Mouse (Mus musculus) adrenal gland, postnatal 36 days (tissue): Measurements from ENCODE around the gene Etnk2. TPM values are rescaled to one million over a fixed set of nuclear protein-coding genes. Genes with fewer than 3 reads are reported as not detected.
A peak's percentile ranks its signal among the peaks of the same experiment; 100 is the strongest.

Source experiments
- DNase-seq, 2 experiments: peaks; one replicate each; pipeline ENCODE4 v3.0.0; 2021; ENCODE audit warnings: mixed read lengths in 1 of 2
- total RNA-seq, 2 experiments: library from RNA; stranded (reverse); gene quantifications; 2 replicates each; pipeline ENCODE4 v1.2.3; 2021

Etnk2 gene
- total RNA-seq, 2 experiments from 2014 or later, result 4.6 to 24.7 TPM

GRCm38 (mm10) chr1:133382552-133383155 lies 19.3 kb downstream of the Etnk2 start:
- no peak for DNase-seq

- DNase-seq, result no peak
Measured at GRCm38 (mm10) chr1:133383157-133383783, 19.9 kb downstream of the Etnk2 start.

- DNase-seq, result peak; percentile 67 to 81
Measured at GRCm38 (mm10) chr1:133385506-133385905, 22.1 kb downstream of the Etnk2 start.

- DNase-seq, result no peak
Measured at GRCm38 (mm10) chr1:133386209-133386608, 22.8 kb downstream of the Etnk2 start.

DNA sequence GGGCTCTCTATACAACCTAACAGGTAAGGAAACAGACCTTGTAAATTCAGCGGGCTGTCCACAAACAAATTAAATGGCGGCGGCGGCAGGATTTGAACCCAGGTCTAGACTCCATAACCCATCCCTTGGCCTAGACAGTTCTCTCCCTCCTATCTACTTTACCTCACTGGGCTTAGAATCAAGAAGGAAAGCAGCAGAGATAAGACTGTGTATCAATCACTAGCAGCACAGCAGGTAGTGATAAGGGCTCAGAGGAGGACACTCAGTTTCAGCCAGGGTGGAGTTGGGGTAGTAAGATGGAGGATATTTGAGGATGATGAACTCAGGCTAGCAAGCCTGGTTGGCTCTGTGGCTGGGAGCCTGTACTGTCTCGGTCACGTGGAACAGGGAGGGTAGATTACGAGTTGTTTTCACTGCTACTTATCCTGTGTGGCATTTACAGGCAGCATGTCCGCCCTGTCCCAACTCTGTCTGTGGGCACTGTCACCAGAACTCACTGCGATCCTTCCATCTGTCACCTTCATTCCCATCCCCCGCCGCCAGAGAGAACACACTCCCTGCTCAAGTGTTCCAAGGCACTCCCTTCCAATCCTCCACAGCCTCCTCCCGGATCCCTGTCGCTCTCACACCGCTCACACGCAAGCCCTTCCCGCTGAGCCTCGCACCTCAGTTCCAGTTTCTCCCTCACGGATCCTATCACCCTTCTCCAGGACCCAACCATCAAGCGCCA lies 24.3 kb downstream of the Etnk2 start:
- DNase-seq, result no peak

- DNase-seq, result no peak
Measured at GRCm38 (mm10) chr1:133394702-133395101, 31.3 kb downstream of the Etnk2 start.

- DNase-seq, result no peak
Measured at GRCm38 (mm10) chr1:133396693-133397092, 33.3 kb downstream of the Etnk2 start.

GRCm38 (mm10) chr1:133397094-133397482 lies 33.7 kb downstream of the Etnk2 start:
- DNase-seq, result no peak

DNA sequence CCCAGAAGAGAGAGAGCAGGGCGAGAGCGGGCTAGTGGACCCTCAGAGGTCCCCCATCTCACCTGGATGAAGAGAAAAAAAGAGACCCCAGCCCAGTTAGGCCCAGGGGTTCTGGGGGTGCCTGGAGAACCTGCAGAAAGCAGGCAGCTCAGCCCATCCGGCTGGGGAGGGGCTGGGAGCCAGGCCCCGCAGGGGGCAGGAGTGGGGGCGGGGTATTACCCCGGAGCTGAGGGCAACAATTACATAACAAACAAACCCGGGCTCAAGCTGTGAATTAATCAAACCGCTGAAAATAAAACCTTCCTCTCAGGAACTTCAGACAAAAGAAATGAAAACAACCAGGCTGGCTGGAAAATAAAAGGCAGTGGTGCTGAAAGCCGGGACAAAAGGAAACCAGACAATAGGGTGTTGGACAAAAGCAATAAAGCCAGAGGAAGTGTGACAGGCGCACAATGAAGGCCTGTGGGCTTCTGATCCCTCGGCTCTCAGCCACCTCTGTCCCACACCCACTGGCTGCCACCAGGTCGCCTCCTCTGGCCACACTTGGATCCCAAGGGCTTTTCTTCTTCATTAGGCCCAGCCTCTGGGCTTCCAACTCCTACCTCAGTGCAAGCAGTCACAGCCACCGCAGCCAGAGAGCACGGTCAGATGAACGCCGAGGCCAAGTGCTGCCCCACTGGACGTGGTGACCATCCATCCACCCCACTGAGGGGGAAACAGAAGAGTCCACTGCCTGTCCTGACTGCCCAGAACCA lies 34.3 kb downstream of the Etnk2 start:
- no peak for DNase-seq

- DNase-seq, result no peak
Measured at GRCm38 (mm10) chr1:133400014-133400725, 36.8 kb downstream of the Etnk2 start.

- no peak for DNase-seq
Measured at GRCm38 (mm10) chr1:133404005-133404404, 40.6 kb downstream of the Etnk2 start.

DNA sequence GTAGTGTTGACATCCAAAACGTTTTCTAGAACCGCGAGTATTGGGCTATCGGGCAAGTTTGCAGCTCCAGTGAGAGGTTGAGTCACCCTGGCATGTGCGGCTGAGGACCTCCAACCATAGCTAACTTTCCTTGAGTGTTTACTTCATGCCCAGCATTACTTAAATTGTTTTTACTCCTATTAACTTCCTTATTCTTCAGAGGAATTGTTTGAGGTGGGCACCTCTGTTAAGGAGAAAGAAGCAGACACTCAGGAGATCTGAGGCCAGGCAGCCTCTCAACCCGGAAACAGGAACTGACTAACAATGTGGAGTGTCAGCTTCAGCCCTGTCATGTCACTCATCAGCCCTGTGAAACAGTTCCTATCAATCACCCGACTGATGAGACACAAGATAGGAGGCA lies 43.2 kb downstream of the Etnk2 start:
- DNase-seq, result no peak

- no peak for DNase-seq
Measured at GRCm38 (mm10) chr1:133407436-133407835, 44.1 kb downstream of the Etnk2 start.

GRCm38 (mm10) chr1:133408321-133408720 lies 44.9 kb downstream of the Etnk2 start:
- no peak for DNase-seq

DNA sequence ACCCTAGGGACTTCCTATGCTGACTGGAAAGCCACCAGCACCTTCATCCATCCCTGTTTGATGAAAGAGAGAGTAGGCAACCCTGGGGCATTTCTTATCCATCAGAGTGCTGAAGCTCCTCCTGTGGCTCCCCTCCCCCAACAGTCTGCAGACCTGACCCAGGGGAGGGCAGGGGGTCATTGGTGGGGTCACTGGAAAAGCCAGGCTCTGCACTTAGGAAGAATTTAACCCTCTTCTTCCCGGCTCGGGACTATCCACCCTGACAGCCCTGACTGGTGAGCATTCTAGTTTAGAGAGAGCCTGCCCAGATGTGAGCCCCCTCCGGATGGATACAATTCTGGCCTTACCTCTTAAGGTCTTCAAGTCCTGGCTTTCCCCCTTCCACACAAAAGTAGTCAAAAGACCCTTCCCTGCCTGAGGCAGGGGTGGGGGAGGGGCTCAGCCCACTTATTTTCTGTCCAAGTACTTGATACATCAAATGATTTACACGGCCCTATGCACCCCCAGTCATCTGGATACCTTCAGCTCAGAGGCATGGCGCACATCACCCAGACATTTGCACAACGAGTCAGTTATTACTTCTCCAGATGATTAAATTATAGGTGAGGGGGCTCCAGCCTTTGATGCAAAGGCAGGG lies 45.6 kb downstream of the Etnk2 start:
- no peak for DNase-seq

DNA sequence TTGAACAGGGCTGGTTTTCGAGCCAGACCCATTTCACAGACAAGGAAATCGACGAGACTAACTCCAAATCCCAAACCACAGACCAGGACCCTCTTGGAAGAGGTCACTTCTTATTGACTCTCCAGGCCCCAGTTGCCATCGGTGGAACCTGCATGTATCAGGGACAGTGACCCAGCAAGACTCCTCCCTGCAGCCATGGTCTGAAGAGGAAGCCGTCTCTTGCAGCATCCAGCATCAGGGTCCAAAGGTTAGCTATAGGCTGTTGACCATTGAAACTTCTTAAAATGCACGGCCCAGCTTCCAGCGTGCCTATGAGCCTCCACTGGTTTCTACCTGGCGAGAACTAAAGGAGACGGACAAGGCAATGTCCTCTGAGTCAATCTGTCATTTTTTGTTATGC lies 46.4 kb downstream of the Etnk2 start:
- DNase-seq, result no peak

- DNase-seq, result no peak
Measured at GRCm38 (mm10) chr1:133411506-133412147, 48.3 kb downstream of the Etnk2 start.

DNA sequence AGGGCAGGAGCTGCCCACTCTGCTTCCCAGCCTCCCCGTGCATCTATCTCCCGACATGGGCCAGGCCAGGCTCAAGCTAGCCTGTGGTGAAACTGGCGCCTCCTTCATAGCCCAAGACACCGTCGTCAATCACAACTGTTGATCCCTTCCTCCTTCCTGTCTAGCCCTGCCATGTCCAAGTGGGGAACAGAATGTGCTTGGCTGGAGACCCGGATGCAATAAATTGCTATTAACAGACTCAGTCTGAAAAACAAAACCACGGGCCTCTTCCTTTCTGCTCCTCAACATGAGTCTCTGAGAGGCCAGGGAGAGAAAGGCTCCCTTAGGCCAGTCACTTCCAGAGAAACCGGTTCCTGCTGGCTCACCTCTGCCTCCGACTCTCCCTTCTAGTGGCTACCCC lies 49.6 kb downstream of the Etnk2 start:
- DNase-seq, result peak in 1 of 2 experiments; percentile 35

- DNase-seq, result no peak
Measured at GRCm38 (mm10) chr1:133415086-133415485, 51.7 kb downstream of the Etnk2 start.

GRCm38 (mm10) chr1:133415505-133415904 lies 52.1 kb downstream of the Etnk2 start:
- no peak for DNase-seq

DNA sequence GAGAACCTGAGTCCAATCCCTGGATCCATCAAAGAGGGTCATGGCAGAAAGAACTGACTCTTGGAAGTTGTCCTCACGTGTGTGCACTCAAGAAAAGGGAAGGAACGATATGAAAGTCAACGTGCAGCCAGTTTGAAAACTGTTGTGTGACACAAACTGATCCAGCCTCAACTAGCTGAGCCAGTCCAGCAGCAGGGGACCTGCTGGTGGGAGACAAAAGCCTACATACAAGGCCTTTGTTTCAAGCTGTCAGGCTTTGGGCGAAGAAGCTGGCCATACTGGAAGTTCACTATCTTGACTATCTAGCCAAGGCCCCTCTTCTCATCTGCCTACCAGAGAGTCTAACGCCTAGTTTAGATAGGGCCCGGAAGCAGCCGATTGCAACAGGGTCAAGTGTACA lies 53.1 kb downstream of the Etnk2 start:
- no peak for DNase-seq
